ENCODE assay signal across 7 mouse cellular contexts in the genomic region with DNA sequence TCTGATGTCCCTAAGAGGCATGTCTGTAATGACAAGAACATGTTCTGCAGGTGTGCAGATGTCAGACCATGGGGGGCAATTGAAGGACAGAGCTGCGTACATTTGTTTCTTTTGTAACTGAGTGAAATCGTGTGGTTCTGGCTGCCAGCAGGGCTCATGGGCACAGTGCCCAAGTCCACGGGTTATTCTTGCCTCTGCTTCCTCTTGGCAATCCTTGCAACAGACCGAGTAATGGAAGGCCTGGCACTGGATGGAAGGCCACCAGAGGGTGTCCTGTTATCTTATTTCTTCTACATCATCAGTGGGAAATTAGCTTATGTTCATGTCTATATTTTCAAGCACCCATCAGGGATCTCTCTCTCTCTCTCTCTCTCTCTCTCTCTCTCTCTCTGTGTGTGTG. TPM values are rescaled to one million over a fixed set of nuclear protein-coding genes. Genes with fewer than 3 reads are reported as not detected.
DNase-seq lines count a peak whose midpoint lies in the region; TF ChIP-seq lines count a peak whose summit lies in the region.

No protein-coding gene starts in this region.

- peak; percentile 37 for TF ChIP-seq CTCF in left cerebral cortex, adult 2 months (IDR thresholded peaks at IDR 0.05)

- intact Hi-C loops in left cerebral cortex, adult 2 months (cut with DNase I), result no loop called here

- H3K4me3 ChIP-seq in left cerebral cortex, adult 2 months, result no peak overlapping the region

- H3K27ac ChIP-seq in left cerebral cortex, adult 2 months, result peak overlapping the region; percentile 68

- peak; percentile 26 for DNase-seq in urinary bladder, postnatal 25 days (ENCODE audit: low spot score)
- DNase-seq in urinary bladder, adult 2 months (ENCODE audit: low spot score), result no peak
- DNase-seq in cerebellum, adult 8-10 months, result peak; percentile 79
- peak; percentile 50 to 68 for DNase-seq in heart, adult 9 months (ENCODE audit: low spot score in 2 of 2)
- DNase-seq in left cerebral cortex, adult 2 months (ENCODE audit: extremely low spot score in 1 of 2, low spot score in 2 of 2), result peak; percentile 58 to 63
- peak; percentile 76 for DNase-seq in ovary, postnatal 36 days (ENCODE audit: low spot score)
- DNase-seq in thymus, postnatal 4 days, result no peak

RNA-seq across cellular contexts. Expression of gene Sfmbt1, which starts 19.0 kb away (rescaled TPM):
- polyA plus RNA-seq in urinary bladder, adult 2 months (2012; rRNA removed), result 3.9 and 5.9 TPM in 2 replicates
- 10 to 100 TPM; 38.4 to 38.8 TPM for total RNA-seq in left cerebral cortex, adult 2 months (2021)

RNA-seq across cellular contexts. Expression of gene Rft1, which starts 41.4 kb away (rescaled TPM):
- 17.2 and 17.6 TPM in 2 replicates for polyA plus RNA-seq in urinary bladder, adult 2 months (2012; rRNA removed)
- 10 to 100 TPM; 11.3 to 12.3 TPM for total RNA-seq in left cerebral cortex, adult 2 months (2021)

Comparison
In these comparisons a context has a peak if more than half of its experiments do, and no peak if none do; other contexts are left out.
1. DNase-seq: peak in urinary bladder, postnatal 25 days (single experiment), cerebellum, adult 8-10 months (single experiment), heart, adult 9 months (2 of 2), left cerebral cortex, adult 2 months (2 of 2) and ovary, postnatal 36 days (single experiment); none in urinary bladder, adult 2 months (single experiment) and thymus, postnatal 4 days (single experiment).